Mouse (Mus musculus): ENCODE results near the gene Ints12.

DNA sequence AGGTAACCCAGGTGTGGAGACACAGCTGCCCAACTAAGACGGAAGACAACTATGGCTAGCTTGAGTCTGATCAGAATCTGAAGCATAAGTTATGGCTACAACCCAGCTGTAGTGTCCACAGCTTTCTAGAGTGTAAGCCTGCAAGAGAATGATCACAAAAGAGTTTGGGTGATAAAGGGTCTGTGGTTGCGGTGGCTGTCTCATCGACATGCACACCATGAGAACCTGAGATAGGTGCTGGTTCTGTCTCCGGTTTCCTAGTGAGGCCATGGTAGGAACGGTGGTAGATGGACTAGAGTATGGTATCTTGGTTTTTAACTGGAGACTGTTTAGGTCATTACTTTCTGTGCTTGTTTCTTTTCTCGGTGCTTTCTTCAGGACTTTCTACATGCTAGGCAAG, 6.3 kb downstream of the Ints12 start:
- no peak for TF ChIP-seq CTCF (IDR thresholded peaks at IDR 0.05; ENCODE audit: control insufficient read depth, insufficient read depth, insufficient replicate concordance, low read depth, low read length)
- TF ChIP-seq POLR2A (IDR thresholded peaks at IDR 0.05; ENCODE audit: control insufficient read depth, low read depth, low read length) = no peak
